Mouse (Mus musculus): ENCODE measurements at regions not wholly inside any gene's neighbourhood (a gene's known extent, or its start where the extent isn't known, plus 50 kb on each side); places are given as distances from the start of the nearest gene placed in this dataset.
"Not testable (repeated sequence)": the region's sequence is repeated elsewhere in the genome, so short reads cannot be mapped to it uniquely, and the experiment has no call there.

GRCm38 (mm10) chr1:181280826-181281225 lies 69.0 kb upstream of the Wdr26 start:
- no peaks in the 10 kb centered on the region for H3K4me1 ChIP-seq (ENCODE audit: control insufficient read depth, insufficient read depth, insufficient read length)
- DNase-seq (ENCODE audit: low read depth in 1 of 2, low spot score in 2 of 2): no peak
- no peak overlapping the region for H3K4me3 ChIP-seq (ENCODE audit: extremely low read depth, insufficient read depth, insufficient read length)
- H3K27me3 ChIP-seq (ENCODE audit: control insufficient read depth, insufficient read depth, low read length): no peaks in the 10 kb centered on the region
- TF ChIP-seq POLR2A (IDR thresholded peaks at IDR 0.05; ENCODE audit: low read depth, low read length) (no peak), CTCF (IDR thresholded peaks at IDR 0.05; ENCODE audit: extremely low read depth, insufficient read depth, insufficient read length, insufficient replicate concordance) (no peak)
- H3K36me3 ChIP-seq (ENCODE audit: control insufficient read depth, insufficient read depth, low read length): no peaks in the 10 kb centered on the region
- H3K27ac ChIP-seq (ENCODE audit: insufficient read depth, low read length): no peak overlapping the region
- WGBS: 82% methylated on average over 5 of the region's 5 CpGs

- H3K36me3 ChIP-seq (ENCODE audit: control insufficient read depth, insufficient read depth, low read length); H3K4me1 ChIP-seq (ENCODE audit: control insufficient read depth, insufficient read depth, insufficient read length); DNase-seq (ENCODE audit: low read depth in 1 of 2, low spot score in 2 of 2); H3K27me3 ChIP-seq (ENCODE audit: control insufficient read depth, insufficient read depth, low read length); H3K27ac ChIP-seq (ENCODE audit: insufficient read depth, low read length); H3K4me3 ChIP-seq (ENCODE audit: extremely low read depth, insufficient read depth, insufficient read length): not testable (repeated sequence)
- 91% methylated on average over 8 of the region's 8 CpGs for WGBS
These were observed 69.4 kb upstream of the Cnih3 start for GRCm38 (mm10) chr1:181282986-181283385.

- not testable (repeated sequence) for H3K27ac ChIP-seq (ENCODE audit: insufficient read depth, low read length); H3K4me3 ChIP-seq (ENCODE audit: extremely low read depth, insufficient read depth, insufficient read length); H3K36me3 ChIP-seq (ENCODE audit: control insufficient read depth, insufficient read depth, low read length); H3K4me1 ChIP-seq (ENCODE audit: control insufficient read depth, insufficient read depth, insufficient read length); DNase-seq (ENCODE audit: low read depth in 1 of 2, low spot score in 2 of 2); H3K27me3 ChIP-seq (ENCODE audit: control insufficient read depth, insufficient read depth, low read length)
- 93% methylated on average over 8 of the region's 8 CpGs for WGBS
These were observed 68.9 kb upstream of the Cnih3 start for GRCm38 (mm10) chr1:181283539-181283938.

GRCm38 (mm10) chr1:181284301-181285197 lies 67.9 kb upstream of the Cnih3 start:
- H3K4me3 ChIP-seq (ENCODE audit: extremely low read depth, insufficient read depth, insufficient read length): no peak overlapping the region
- H3K36me3 ChIP-seq (ENCODE audit: control insufficient read depth, insufficient read depth, low read length): no peaks in the 10 kb centered on the region
- DNase-seq (ENCODE audit: low read depth in 1 of 2, low spot score in 2 of 2): no peak
- 79% methylated on average over 10 of the region's 10 CpGs for WGBS
- no peaks in the 10 kb centered on the region for H3K4me1 ChIP-seq (ENCODE audit: control insufficient read depth, insufficient read depth, insufficient read length)
- no peak overlapping the region for H3K27ac ChIP-seq (ENCODE audit: insufficient read depth, low read length)
- TF ChIP-seq CTCF (IDR thresholded peaks at IDR 0.05; ENCODE audit: extremely low read depth, insufficient read depth, insufficient read length, insufficient replicate concordance) (no peak), POLR2A (IDR thresholded peaks at IDR 0.05; ENCODE audit: low read depth, low read length) (no peak)
- H3K27me3 ChIP-seq (ENCODE audit: control insufficient read depth, insufficient read depth, low read length): no peaks in the 10 kb centered on the region

- no peak for TF ChIP-seq CTCF (IDR thresholded peaks at IDR 0.05; ENCODE audit: extremely low read depth, insufficient read depth, insufficient read length, insufficient replicate concordance)
- TF ChIP-seq POLR2A (IDR thresholded peaks at IDR 0.05; ENCODE audit: low read depth, low read length): no peak
- no peak overlapping the region for H3K4me3 ChIP-seq (ENCODE audit: extremely low read depth, insufficient read depth, insufficient read length)
- H3K36me3 ChIP-seq (ENCODE audit: control insufficient read depth, insufficient read depth, low read length): no peaks in the 10 kb centered on the region
- H3K4me1 ChIP-seq (ENCODE audit: control insufficient read depth, insufficient read depth, insufficient read length): no peaks in the 10 kb centered on the region
- no peak for DNase-seq (ENCODE audit: low read depth in 1 of 2, low spot score in 2 of 2)
- no peaks in the 10 kb centered on the region for H3K27me3 ChIP-seq (ENCODE audit: control insufficient read depth, insufficient read depth, low read length)
- 91% methylated on average over 8 of the region's 8 CpGs for WGBS
- no peak overlapping the region for H3K27ac ChIP-seq (ENCODE audit: insufficient read depth, low read length)
These were observed 66.8 kb upstream of the Cnih3 start for GRCm38 (mm10) chr1:181285600-181285999.

- DNase-seq (ENCODE audit: low read depth in 1 of 2, low spot score in 2 of 2): no peak
- H3K4me3 ChIP-seq (ENCODE audit: extremely low read depth, insufficient read depth, insufficient read length): no peak overlapping the region
- H3K27ac ChIP-seq (ENCODE audit: insufficient read depth, low read length): no peak overlapping the region
- no peaks in the 10 kb centered on the region for H3K27me3 ChIP-seq (ENCODE audit: control insufficient read depth, insufficient read depth, low read length)
- no peaks in the 10 kb centered on the region for H3K4me1 ChIP-seq (ENCODE audit: control insufficient read depth, insufficient read depth, insufficient read length)
- TF ChIP-seq POLR2A (IDR thresholded peaks at IDR 0.05; ENCODE audit: low read depth, low read length): no peak
- no peaks in the 10 kb centered on the region for H3K36me3 ChIP-seq (ENCODE audit: control insufficient read depth, insufficient read depth, low read length)
- 88% methylated on average over 5 of the region's 5 CpGs for WGBS
These were observed 66.3 kb upstream of the Cnih3 start for GRCm38 (mm10) chr1:181286146-181286545.

- Histone ChIP-seq H3K27ac (ENCODE audit: insufficient read depth, low read length) (no peak overlapping the region), H3K36me3 (ENCODE audit: control insufficient read depth, insufficient read depth, low read length) (no peaks in the 10 kb centered on the region), H3K4me1 (ENCODE audit: control insufficient read depth, insufficient read depth, insufficient read length) (no peaks in the 10 kb centered on the region), H3K4me3 (ENCODE audit: extremely low read depth, insufficient read depth, insufficient read length) (no peak overlapping the region), H3K27me3 (ENCODE audit: control insufficient read depth, insufficient read depth, low read length) (no peaks in the 10 kb centered on the region)
- TF ChIP-seq CTCF (IDR thresholded peaks at IDR 0.05; ENCODE audit: extremely low read depth, insufficient read depth, insufficient read length, insufficient replicate concordance): no peak
- TF ChIP-seq POLR2A (IDR thresholded peaks at IDR 0.05; ENCODE audit: low read depth, low read length): no peak
- DNase-seq (ENCODE audit: low read depth in 1 of 2, low spot score in 2 of 2): no peak
- 79% methylated on average over 1 of the region's 1 CpGs for WGBS
These were observed 65.3 kb upstream of the Cnih3 start for GRCm38 (mm10) chr1:181287166-181287565.
